Comparison of ENCODE assay signal across 7 mouse cellular contexts in genomic region chr1:74294733-74295455, GRCm38 (mm10). TPM values are rescaled to one million over a fixed set of nuclear protein-coding genes. Genes with fewer than 3 reads are reported as not detected.
DNase-seq lines count a peak whose midpoint lies in the region; ATAC-seq and TF ChIP-seq lines count a peak whose summit lies in the region.

No protein-coding gene starts in this region.

- peaks cover 44% of the 10 kb centered on the region for H3K36me3 ChIP-seq in intestine, embryonic 14.5 days (ENCODE audit: control insufficient read depth, insufficient read depth, low read length)
- peaks cover 3% of the 10 kb centered on the region; the same call in 1 of the 2 replicates for H3K36me3 ChIP-seq in neural tube, embryonic 14.5 days (ENCODE audit: control insufficient read depth, insufficient read depth, low read length)

- ATAC-seq in erythroblast, adult 5-6 weeks (replicated peaks; ENCODE audit: low FRiP score, poor library complexity, severe bottlenecking) = peak; percentile 10; the same call in 1 of the 2 replicates
- no peak; the same call in 1 of the 2 replicates for ATAC-seq in intestine, embryonic 14.5 days (replicated peaks; ENCODE audit: low FRiP score, low TSS enrichment, low read depth)
- ATAC-seq in neural tube, embryonic 14.5 days (ENCODE audit: low read depth) = 0 out of 2 replicates have a peak, but pooled peaks have one; percentile 18

- peak overlapping the region; percentile 48 for H3K4me2 ChIP-seq in intestine, embryonic 14.5 days (ENCODE audit: low read length)
- H3K4me2 ChIP-seq in neural tube, embryonic 14.5 days (ENCODE audit: low read depth, low read length) = no peak overlapping the region

- H3K9ac ChIP-seq in intestine, embryonic 14.5 days (ENCODE audit: low read length) = 0 out of 2 replicates have a peak overlapping the region, but pooled peaks have one; percentile 3
- no peak overlapping the region for H3K9ac ChIP-seq in neural tube, embryonic 14.5 days (replicated peaks; ENCODE audit: low read depth, low read length)

- H3K27ac ChIP-seq in layer of hippocampus, adult 2 months = peak overlapping the region; percentile 95
- H3K27ac ChIP-seq in intestine, embryonic 14.5 days (ENCODE audit: low read depth) = peak overlapping the region; percentile 96
- H3K27ac ChIP-seq in neural tube, embryonic 14.5 days (ENCODE audit: low read depth, low read length) = peak overlapping the region; percentile 82

- H3K4me3 ChIP-seq in layer of hippocampus, adult 2 months = peak overlapping the region; percentile 28; the same call in 1 of the 2 replicates
- 0 out of 2 replicates have a peak overlapping the region, but pooled peaks have one; percentile 6 for H3K4me3 ChIP-seq in intestine, embryonic 14.5 days (ENCODE audit: low read depth, low read length)
- H3K4me3 ChIP-seq in neural tube, embryonic 14.5 days (ENCODE audit: low read depth, low read length) = no peak overlapping the region

- no peaks in the 10 kb centered on the region for H3K9me3 ChIP-seq in intestine, embryonic 14.5 days (ENCODE audit: control insufficient read depth, low read length)
- no peaks in the 10 kb centered on the region for H3K9me3 ChIP-seq in neural tube, embryonic 14.5 days (ENCODE audit: control insufficient read depth, low read length)

- DNase-seq in layer of hippocampus, adult 2 months (ENCODE audit: low spot score in 2 of 2) = no peak
- DNase-seq in layer of hippocampus, adult 9-10 months (ENCODE audit: low spot score) = no peak
- DNase-seq in intestine, embryonic 14.5 days (ENCODE audit: low spot score) = no peak
- DNase-seq in urinary bladder, adult 2 months (ENCODE audit: low spot score) = no peak
- no peak for DNase-seq in embryo, embryonic 9.5 days (ENCODE audit: extremely low spot score)

- no peaks in the 10 kb centered on the region for H3K27me3 ChIP-seq in intestine, embryonic 14.5 days (replicated peaks; ENCODE audit: control insufficient read depth, insufficient read depth, low read length)
- no peaks in the 10 kb centered on the region for H3K27me3 ChIP-seq in neural tube, embryonic 14.5 days (ENCODE audit: control insufficient read depth, insufficient read depth, low read length)

- H3K4me1 ChIP-seq in intestine, embryonic 14.5 days (replicated peaks; ENCODE audit: control insufficient read depth, insufficient read depth, low read length) = peaks cover 65% of the 10 kb centered on the region
- peaks cover 13% of the 10 kb centered on the region; the same call in 1 of the 2 replicates for H3K4me1 ChIP-seq in neural tube, embryonic 14.5 days (ENCODE audit: control insufficient read depth, insufficient read depth, low read length)

- WGBS in intestine, embryonic 14.5 days = 93% methylated on average over 6 of the region's 6 CpGs
- 85% methylated on average over 6 of the region's 6 CpGs for WGBS in neural tube, embryonic 14.5 days

- no peak for TF ChIP-seq CTCF in layer of hippocampus, adult 2 months (conservative IDR thresholded peaks at IDR 0.05)

RNA-seq across cellular contexts. Expression of gene Pnkd, which starts 10.2 kb away (rescaled TPM):
- 100 to 1,000 TPM; 171 to 185 TPM for total RNA-seq in layer of hippocampus, adult 2 months (2021)
- total RNA-seq in erythroblast, adult 5-6 weeks (2015; ENCODE audit: low replicate concordance) = 7.1 and 17.7 TPM in 2 replicates
- 2.4 TPM in 1 of 2 replicates, not detected in the other for total RNA-seq in erythroblast, adult 5-6 weeks (2017; ENCODE audit: low replicate concordance)
- polyA plus RNA-seq in intestine, embryonic 14.5 days (2014; fragmentation: Nextera tagmentation; extraction: Ambion mirVana) = 139 and 142 TPM in 2 replicates
- 137 and 145 TPM in 2 replicates for polyA plus RNA-seq in neural tube, embryonic 14.5 days (2014; fragmentation: Nextera tagmentation; extraction: Ambion mirVana)
- 60.6 and 61.9 TPM in 2 replicates for polyA plus RNA-seq in urinary bladder, adult 2 months (2012; rRNA removed)

RNA-seq across cellular contexts. Expression of gene Aamp, which starts 10.4 kb away (rescaled TPM):
- total RNA-seq in layer of hippocampus, adult 2 months (2021) = 100 to 1,000 TPM; 153 to 155 TPM
- total RNA-seq in erythroblast, adult 5-6 weeks (2015; ENCODE audit: low replicate concordance) = 4.6 and 10.4 TPM in 2 replicates
- 15.3 and 27.6 TPM in 2 replicates for total RNA-seq in erythroblast, adult 5-6 weeks (2017; ENCODE audit: low replicate concordance)
- 252 and 269 TPM in 2 replicates for polyA plus RNA-seq in intestine, embryonic 14.5 days (2014; fragmentation: Nextera tagmentation; extraction: Ambion mirVana)
- polyA plus RNA-seq in neural tube, embryonic 14.5 days (2014; fragmentation: Nextera tagmentation; extraction: Ambion mirVana) = 188 and 204 TPM in 2 replicates
- 131 and 137 TPM in 2 replicates for polyA plus RNA-seq in urinary bladder, adult 2 months (2012; rRNA removed)

RNA-seq across cellular contexts. Expression of gene Tmbim1, which starts 10.5 kb away (rescaled TPM):
- total RNA-seq in layer of hippocampus, adult 2 months (2021) = 10 to 100 TPM; 23.3 to 23.9 TPM
- 2.1 and 4.2 TPM in 2 replicates for total RNA-seq in erythroblast, adult 5-6 weeks (2015; ENCODE audit: low replicate concordance)
- 1.9 and 2.6 TPM in 2 replicates for total RNA-seq in erythroblast, adult 5-6 weeks (2017; ENCODE audit: low replicate concordance)
- 36.4 and 42.6 TPM in 2 replicates for polyA plus RNA-seq in intestine, embryonic 14.5 days (2014; fragmentation: Nextera tagmentation; extraction: Ambion mirVana)
- polyA plus RNA-seq in neural tube, embryonic 14.5 days (2014; fragmentation: Nextera tagmentation; extraction: Ambion mirVana) = 7.3 and 7.5 TPM in 2 replicates
- 91.2 and 120 TPM in 2 replicates for polyA plus RNA-seq in urinary bladder, adult 2 months (2012; rRNA removed)

RNA-seq across cellular contexts. Expression of gene Gpbar1, which starts 16.5 kb away (rescaled TPM):
- not detected for total RNA-seq in layer of hippocampus, adult 2 months (2021)
- total RNA-seq in erythroblast, adult 5-6 weeks (2015; ENCODE audit: low replicate concordance) = not detected in 2 replicates
- not detected in 2 replicates for total RNA-seq in erythroblast, adult 5-6 weeks (2017; ENCODE audit: low replicate concordance)
- 9.1 and 10.7 TPM in 2 replicates for polyA plus RNA-seq in intestine, embryonic 14.5 days (2014; fragmentation: Nextera tagmentation; extraction: Ambion mirVana)
- polyA plus RNA-seq in neural tube, embryonic 14.5 days (2014; fragmentation: Nextera tagmentation; extraction: Ambion mirVana) = not detected in 2 replicates
- polyA plus RNA-seq in urinary bladder, adult 2 months (2012; rRNA removed) = 1.6 TPM in 2 replicates

RNA-seq across cellular contexts. Expression of gene Arpc2, which starts 59.0 kb away (rescaled TPM):
- 100 to 1,000 TPM; 393 to 396 TPM for total RNA-seq in layer of hippocampus, adult 2 months (2021)
- 283 and 297 TPM in 2 replicates for total RNA-seq in erythroblast, adult 5-6 weeks (2015; ENCODE audit: low replicate concordance)
- total RNA-seq in erythroblast, adult 5-6 weeks (2017; ENCODE audit: low replicate concordance) = 147 and 152 TPM in 2 replicates
- polyA plus RNA-seq in intestine, embryonic 14.5 days (2014; fragmentation: Nextera tagmentation; extraction: Ambion mirVana) = 436 and 457 TPM in 2 replicates
- polyA plus RNA-seq in neural tube, embryonic 14.5 days (2014; fragmentation: Nextera tagmentation; extraction: Ambion mirVana) = 294 and 316 TPM in 2 replicates
- polyA plus RNA-seq in urinary bladder, adult 2 months (2012; rRNA removed) = 372 and 394 TPM in 2 replicates
